Mouse (Mus musculus): Measurements from ENCODE around the gene Olfr117.
"Not testable (repeated sequence)": the region's sequence is repeated elsewhere in the genome, so short reads cannot be mapped to it uniquely, and the experiment has no call there.

Gene Olfr117

GRCm38 (mm10) chr17:37663682-37664081 is at the start of gene Olfr117:
Gene Olfr117 (minus strand): TSS chr17:37663782.
- no peak for DNase-seq (ENCODE audit: low spot score)

- DNase-seq (ENCODE audit: low spot score): not testable (repeated sequence)
Observed at GRCm38 (mm10) chr17:37696264-37696663, 32.7 kb upstream of the Olfr117 start, which contains the start of gene Olfr119. Gene Olfr119 (plus strand): TSS chr17:37696564.

GRCm38 (mm10) chr17:37666688-37667087 is 3.1 kb upstream of the Olfr117 start, which contains the start of gene Olfr118:
Gene Olfr118 (plus strand): TSS chr17:37666988.
- no peak for DNase-seq (ENCODE audit: low spot score)

GRCm38 (mm10) chr17:37627009-37627408 is 36.6 kb downstream of the Olfr117 start, which contains the start of the genes Olfr115 and Olfr116:
Gene Olfr115 (minus strand): TSS chr17:37627109.
Gene Olfr116 (minus strand): TSS chr17:37627199.
- no peak for DNase-seq (ENCODE audit: low spot score)

All from urinary bladder, postnatal 25 days (tissue).